Mouse (Mus musculus): Measurements from ENCODE around the gene Lyzl4. TPM values are rescaled to one million over a fixed set of nuclear protein-coding genes. Genes with fewer than 3 reads are reported as not detected.

Lyzl4 gene
- polyA plus RNA-seq, 1 experiment from 2014 or later = not detected

DNA sequence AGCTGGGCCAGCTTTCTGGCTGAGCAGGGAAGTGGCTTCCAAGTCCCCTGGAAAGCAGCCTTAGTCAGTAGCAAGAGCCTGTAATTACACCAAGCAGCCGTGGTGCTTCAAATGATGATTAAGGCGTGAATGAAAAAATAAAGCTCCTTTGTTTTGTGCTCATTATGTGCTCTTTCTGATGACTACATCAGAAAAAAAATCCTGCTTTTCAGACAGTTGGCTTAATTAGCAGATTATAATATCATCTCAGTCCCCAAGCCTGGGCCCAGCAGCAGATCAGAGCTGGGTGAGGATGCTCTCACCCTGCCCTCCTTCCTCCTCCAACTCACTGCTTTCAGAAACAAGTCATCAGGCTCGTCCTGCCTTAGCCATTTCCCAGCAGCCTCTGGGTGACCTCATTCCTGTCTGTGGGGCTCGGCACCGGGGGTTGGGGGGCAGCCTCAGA, 91.5 kb downstream of the Lyzl4 start:
- Histone ChIP-seq H3K4me1 (peaks cover 31% of the 10 kb centered on the region), H3K27me3 (0 out of 2 replicates have a peak, but pooled peaks cover 2% of the 10 kb centered on the region), H3K9me3 (replicated peaks) (no peaks in the 10 kb centered on the region), H3K4me3 (no peak overlapping the region), H3K4me2 (no peak overlapping the region), H3K36me3 (ENCODE audit: poor library complexity, severe bottlenecking) (no peaks in the 10 kb centered on the region), H3K9ac (peak overlapping the region; percentile 9; the same call in 1 of the 2 replicates), H3K27ac (peak overlapping the region; percentile 82)
- 29% methylated on average over 5 of the region's 5 CpGs for WGBS
- ATAC-seq = peak; percentile 82

DNA sequence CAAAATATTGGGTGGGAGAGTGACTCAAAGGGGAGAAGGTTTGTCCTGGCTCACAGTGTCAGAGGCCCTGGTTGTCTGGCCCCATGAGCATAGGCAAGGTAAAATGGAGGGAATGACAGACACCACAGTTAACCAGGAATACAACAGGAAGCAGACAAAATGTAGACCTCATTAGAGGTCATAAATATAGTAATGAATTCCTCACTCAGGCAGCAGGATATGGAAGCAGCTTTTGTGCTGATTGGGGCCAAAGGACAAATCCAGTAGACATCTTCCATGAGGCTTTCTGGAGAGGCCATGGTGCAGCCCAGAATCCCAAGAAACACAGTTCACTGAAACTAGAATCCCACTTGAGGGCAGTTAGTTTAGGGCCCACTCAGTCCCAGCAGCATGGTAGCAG, 92.5 kb downstream of the Lyzl4 start:
- Histone ChIP-seq H3K9ac (no peak overlapping the region), H3K27me3 (0 out of 2 replicates have a peak, but pooled peaks cover 2% of the 10 kb centered on the region), H3K4me2 (no peak overlapping the region), H3K27ac (no peak overlapping the region), H3K4me3 (no peak overlapping the region), H3K36me3 (ENCODE audit: poor library complexity, severe bottlenecking) (no peaks in the 10 kb centered on the region), H3K4me1 (peaks cover 22% of the 10 kb centered on the region), H3K9me3 (replicated peaks) (no peaks in the 10 kb centered on the region)
- no peak for ATAC-seq

DNA sequence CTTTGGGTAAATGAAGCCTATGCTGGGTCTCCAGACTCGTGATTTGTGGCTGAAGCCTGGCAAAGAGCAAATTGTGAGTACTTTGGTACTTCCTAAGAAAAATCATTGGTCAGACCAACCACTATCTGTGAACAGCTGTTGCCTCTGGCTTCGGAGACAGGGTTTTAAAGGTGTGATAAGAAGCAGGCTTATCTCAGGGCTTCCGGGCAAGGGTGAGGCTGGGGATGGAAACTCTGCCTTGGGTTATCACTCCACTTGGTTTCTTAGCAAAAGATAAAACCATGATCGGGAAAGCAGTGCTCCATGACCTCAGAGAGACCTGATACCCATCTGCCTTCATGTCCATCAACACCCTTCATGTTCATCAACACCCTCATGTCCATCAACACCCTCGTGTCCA, 92.9 kb downstream of the Lyzl4 start:
- Histone ChIP-seq H3K9me3 (replicated peaks) (no peaks in the 10 kb centered on the region), H3K4me2 (no peak overlapping the region), H3K27me3 (0 out of 2 replicates have a peak, but pooled peaks cover 2% of the 10 kb centered on the region), H3K4me1 (peaks cover 17% of the 10 kb centered on the region), H3K9ac (no peak overlapping the region), H3K27ac (no peak overlapping the region), H3K36me3 (ENCODE audit: poor library complexity, severe bottlenecking) (no peaks in the 10 kb centered on the region), H3K4me3 (no peak overlapping the region)
- ATAC-seq = no peak
- 74% methylated on average over 5 of the region's 5 CpGs for WGBS

DNA sequence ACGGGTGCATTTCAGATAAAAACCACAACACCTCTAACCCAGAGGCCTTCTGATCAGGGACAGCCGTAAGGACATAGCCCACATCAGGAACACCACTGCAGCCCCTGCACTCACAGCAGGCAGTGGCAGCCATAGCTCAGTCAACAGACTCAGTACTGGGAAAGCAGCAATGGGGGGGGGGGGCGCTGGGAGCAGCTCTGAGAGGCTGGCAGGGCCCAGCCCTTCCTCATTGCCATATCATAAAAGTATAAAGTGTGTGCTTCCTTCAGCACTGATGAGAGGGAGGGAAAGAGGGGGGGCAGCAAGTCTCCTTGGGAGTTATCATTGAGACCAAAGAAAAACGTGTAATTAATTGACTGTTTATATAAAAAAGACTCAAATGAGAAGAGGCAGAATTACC, 94.5 kb downstream of the Lyzl4 start:
- ATAC-seq = no peak
- WGBS = 66% methylated on average over 4 of the region's 4 CpGs
- H3K4me1 ChIP-seq = peaks cover 16% of the 10 kb centered on the region
- no peak overlapping the region for H3K9ac ChIP-seq
- no peaks in the 10 kb centered on the region for H3K27me3 ChIP-seq
- H3K4me2 ChIP-seq = no peak overlapping the region
- H3K36me3 ChIP-seq (ENCODE audit: poor library complexity, severe bottlenecking) = no peaks in the 10 kb centered on the region
- no peak overlapping the region for H3K4me3 ChIP-seq
- no peak overlapping the region for H3K27ac ChIP-seq
- no peaks in the 10 kb centered on the region for H3K9me3 ChIP-seq (replicated peaks)

DNA sequence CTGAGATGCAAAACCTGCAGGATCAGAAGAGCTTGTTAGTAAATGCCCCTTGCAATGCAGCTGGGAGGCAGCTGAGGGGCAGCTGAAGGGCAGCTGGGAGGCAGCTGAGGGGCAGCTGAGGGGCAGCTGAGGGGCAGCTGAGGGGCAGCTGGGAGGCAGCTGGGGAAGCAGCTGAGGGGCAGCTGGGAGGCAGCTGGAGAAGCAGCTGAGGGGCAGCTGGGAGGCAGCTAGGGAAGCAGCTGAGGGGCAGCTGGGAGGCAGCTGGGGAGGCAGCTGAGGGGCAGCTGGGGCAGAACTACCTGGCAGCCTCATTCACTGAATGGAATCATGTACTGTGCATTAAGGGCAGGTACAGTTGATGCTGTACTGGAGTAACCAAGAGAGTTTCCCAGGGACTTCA, 100.4 kb downstream of the Lyzl4 start:
- H3K9ac ChIP-seq = no peak overlapping the region
- ATAC-seq = no peak
- H3K4me3 ChIP-seq = no peak overlapping the region
- no peaks in the 10 kb centered on the region for H3K4me1 ChIP-seq
- H3K27me3 ChIP-seq = no peaks in the 10 kb centered on the region
- H3K4me2 ChIP-seq = no peak overlapping the region
- H3K36me3 ChIP-seq (ENCODE audit: poor library complexity, severe bottlenecking) = no peaks in the 10 kb centered on the region
- H3K9me3 ChIP-seq (replicated peaks) = 0 out of 2 replicates have a peak, but pooled peaks cover 4% of the 10 kb centered on the region
- H3K27ac ChIP-seq = no peak overlapping the region

DNA sequence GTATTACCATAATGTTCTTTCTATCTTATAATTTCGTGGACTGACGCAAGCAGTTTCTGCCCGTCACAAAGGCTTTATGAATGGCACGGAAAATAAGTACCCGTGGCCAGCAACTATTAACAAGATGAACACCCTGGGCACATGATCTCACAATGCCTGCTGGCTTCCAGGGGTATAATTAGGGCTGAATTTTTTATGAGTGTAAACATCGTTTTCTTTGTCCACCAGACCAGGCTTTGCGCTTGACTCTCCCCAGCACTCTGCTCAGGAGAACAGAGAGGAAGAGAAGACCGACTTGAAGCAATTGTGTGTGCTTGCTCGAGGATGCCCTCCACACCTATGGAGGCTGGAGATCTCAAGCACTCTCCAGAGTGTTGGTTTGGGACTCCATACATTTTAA, 109.3 kb downstream of the Lyzl4 start:
- H3K36me3 ChIP-seq (ENCODE audit: poor library complexity, severe bottlenecking) = no peaks in the 10 kb centered on the region
- H3K27me3 ChIP-seq = no peaks in the 10 kb centered on the region
- H3K9ac ChIP-seq = no peak overlapping the region
- H3K4me3 ChIP-seq = no peak overlapping the region
- H3K27ac ChIP-seq = no peak overlapping the region; the same call in 1 of the 2 replicates
- 0 out of 2 replicates have a peak, but pooled peaks cover 16% of the 10 kb centered on the region for H3K9me3 ChIP-seq (replicated peaks)
- H3K4me2 ChIP-seq = no peak overlapping the region
- 43% methylated on average over 9 of the region's 9 CpGs for WGBS
- ATAC-seq = peak; percentile 53; the same call in 1 of the 2 replicates
- peaks cover 7% of the 10 kb centered on the region; the same call in 1 of the 2 replicates for H3K4me1 ChIP-seq

DNA sequence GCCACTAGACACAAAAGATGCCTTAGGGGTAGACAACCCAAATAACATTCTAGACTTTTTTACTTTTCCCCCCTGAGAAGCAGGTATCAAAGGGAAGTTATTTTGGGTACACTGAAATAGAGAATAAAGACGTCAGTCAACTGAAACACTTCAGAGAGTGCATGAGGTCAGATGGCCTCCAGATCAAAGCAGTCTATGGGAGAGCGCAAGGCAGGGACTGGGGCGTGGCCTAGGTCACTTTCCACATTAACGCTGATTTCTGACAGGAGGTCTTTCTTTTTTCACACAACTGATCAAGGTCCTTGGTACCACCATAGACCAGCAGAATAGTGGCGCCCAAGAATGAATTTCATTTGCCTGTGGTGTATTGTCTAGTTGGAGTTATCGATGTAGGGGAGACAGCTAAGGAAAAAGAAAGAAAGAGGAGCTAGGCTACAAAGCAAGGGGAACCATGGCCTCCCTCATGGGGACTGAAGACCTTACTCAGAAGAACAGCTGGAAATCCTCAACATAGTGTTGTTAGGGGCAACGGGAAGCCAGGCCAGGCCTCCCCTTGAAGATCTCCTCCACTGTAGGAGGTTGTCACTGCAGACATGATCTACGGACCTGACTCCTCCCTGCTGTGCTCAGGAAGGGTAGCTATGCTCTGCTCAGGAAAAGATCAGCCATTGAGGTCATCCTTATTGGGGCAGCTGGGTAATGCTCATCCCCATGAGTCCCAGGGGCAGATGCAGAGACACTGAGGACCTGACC, 113.1 kb downstream of the Lyzl4 start:
- H3K4me1 ChIP-seq = peaks cover 7% of the 10 kb centered on the region; the same call in 1 of the 2 replicates
- H3K4me2 ChIP-seq = no peak overlapping the region
- no peaks in the 10 kb centered on the region for H3K27me3 ChIP-seq
- peaks cover 11% of the 10 kb centered on the region; the same call in 1 of the 2 replicates for H3K9me3 ChIP-seq (replicated peaks)
- H3K4me3 ChIP-seq = no peak overlapping the region
- ATAC-seq = no peak
- no peak overlapping the region for H3K27ac ChIP-seq
- 80% methylated on average over 8 of the region's 8 CpGs for WGBS
- H3K36me3 ChIP-seq (ENCODE audit: poor library complexity, severe bottlenecking) = no peaks in the 10 kb centered on the region
- H3K9ac ChIP-seq = no peak overlapping the region

Other genes starting within 250 kb of the Lyzl4 start
- 11.0 and 40.0 TPM in 2 replicates for gene Cck, start 146.4 kb downstream of the Lyzl4 start, polyA plus RNA-seq (2015; fragmentation: Nextera tagmentation; extraction: Ambion mirVana)
- 0.37 and 0.59 TPM in 2 replicates for gene Vipr1, start 620 bp upstream of the Lyzl4 start, polyA plus RNA-seq (2015; fragmentation: Nextera tagmentation; extraction: Ambion mirVana)
- gene Sec22c, start 63.4 kb upstream of the Lyzl4 start, polyA plus RNA-seq (2015; fragmentation: Nextera tagmentation; extraction: Ambion mirVana) = 29.9 and 35.1 TPM in 2 replicates
- gene Ss18l2, start 68.2 kb upstream of the Lyzl4 start, polyA plus RNA-seq (2015; fragmentation: Nextera tagmentation; extraction: Ambion mirVana) = 130 and 159 TPM in 2 replicates
- gene Nktr, start 77.1 kb upstream of the Lyzl4 start, polyA plus RNA-seq (2015; fragmentation: Nextera tagmentation; extraction: Ambion mirVana) = 69.5 and 70.9 TPM in 2 replicates
- 8.1 and 8.4 TPM in 2 replicates for gene Zfp651, start 117.2 kb upstream of the Lyzl4 start, polyA plus RNA-seq (2015; fragmentation: Nextera tagmentation; extraction: Ambion mirVana)
- gene Klhl40, start 135.5 kb upstream of the Lyzl4 start, polyA plus RNA-seq (2015; fragmentation: Nextera tagmentation; extraction: Ambion mirVana) = 0.13 and 0.49 TPM in 2 replicates
- 0.09 and 0.16 TPM in 2 replicates for gene Hhatl, start 150.4 kb upstream of the Lyzl4 start, polyA plus RNA-seq (2015; fragmentation: Nextera tagmentation; extraction: Ambion mirVana)
- 2.9 TPM in 2 replicates for gene Ccdc13, start 197.4 kb upstream of the Lyzl4 start, polyA plus RNA-seq (2015; fragmentation: Nextera tagmentation; extraction: Ambion mirVana)
- 151 and 159 TPM in 2 replicates for gene Higd1a, start 216.3 kb upstream of the Lyzl4 start, polyA plus RNA-seq (2015; fragmentation: Nextera tagmentation; extraction: Ambion mirVana)

Data from forebrain, embryonic 13.5 days (tissue).